Mouse (Mus musculus): ENCODE measurements around the gene Mettl27. TPM values are rescaled to one million over a fixed set of nuclear protein-coding genes. Genes with fewer than 3 reads are reported as not detected.

Mettl27 gene
- total and polyA plus RNA-seq, 2 experiments from 2014 or later = 5.0 to 7.2 TPM

DNA sequence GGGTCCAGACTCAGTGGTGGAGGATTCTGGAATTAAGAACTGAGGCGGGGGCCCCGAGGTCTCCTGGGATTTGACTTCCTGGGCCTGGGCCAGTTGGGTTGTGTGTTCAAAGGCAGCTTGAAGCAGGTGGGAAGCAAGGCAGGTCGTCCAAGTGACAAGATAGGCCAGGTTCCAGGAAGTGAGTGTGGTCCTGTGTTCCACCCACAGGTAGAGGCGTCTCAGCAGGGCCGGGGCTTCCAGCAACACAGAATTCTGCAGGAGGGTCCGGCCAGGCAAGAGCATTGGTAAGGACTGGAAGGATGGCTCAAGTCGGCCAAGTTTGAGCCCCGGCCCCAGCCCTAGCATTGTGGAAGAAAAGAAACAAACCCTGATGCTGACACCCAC, 30.5 kb upstream of the Mettl27 start:
- Histone ChIP-seq H3K27me3 (ENCODE audit: insufficient read depth, low read length) (no peaks in the 10 kb centered on the region), H3K4me2 (ENCODE audit: low read depth, low read length, poor library complexity, severe bottlenecking) (no peak overlapping the region), H3K9me3 (ENCODE audit: low read length) (no peaks in the 10 kb centered on the region), H3K9ac (replicated peaks; ENCODE audit: low read length, poor library complexity, severe bottlenecking) (no peak overlapping the region), H3K4me3 (ENCODE audit: low read depth, low read length) (no peak overlapping the region), H3K4me1 (ENCODE audit: insufficient read depth, low read length) (no peaks in the 10 kb centered on the region), H3K36me3 (ENCODE audit: insufficient read depth, low read length) (no peaks in the 10 kb centered on the region), H3K27ac (ENCODE audit: low read depth, low read length) (no peak overlapping the region)
- TF ChIP-seq CTCF (IDR thresholded peaks at IDR 0.05) = no peak
- DNase-seq (ENCODE audit: low spot score) (no peak), ATAC-seq (ENCODE audit: low FRiP score) (no peak)
- 80% methylated on average over 8 of the region's 8 CpGs for WGBS

DNA sequence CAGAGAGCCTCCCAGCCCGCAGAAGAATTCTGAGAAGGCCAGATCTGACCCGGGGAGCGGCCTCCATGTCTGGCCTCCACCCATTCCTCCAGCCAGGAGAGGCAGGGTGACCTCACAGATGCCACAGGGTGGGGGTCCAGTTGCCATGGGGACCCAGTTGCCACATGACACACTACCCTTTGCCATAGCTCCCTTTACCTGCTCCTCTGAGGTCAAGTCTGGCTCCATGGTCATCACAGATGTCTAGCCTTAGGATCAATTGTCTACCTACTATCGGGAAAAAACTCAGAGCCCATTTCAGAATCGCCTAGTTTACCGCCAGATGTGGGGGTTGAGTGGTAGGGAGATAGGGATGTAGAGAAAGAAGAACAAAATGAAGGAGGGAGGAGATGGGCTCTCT, 25.5 kb upstream of the Mettl27 start, which contains the start of gene Tmem270:
Gene Tmem270 (minus strand): TSS at position 101 of the 400 bp plus-strand sequence.
- Histone ChIP-seq H3K4me2 (ENCODE audit: low read depth, low read length, poor library complexity, severe bottlenecking) (no peak within 1 kb of the TSS), H3K4me3 (ENCODE audit: low read depth, low read length) (no peak within 1 kb of the TSS), H3K27me3 (ENCODE audit: insufficient read depth, low read length) (no peaks in the 10 kb centered on the region), H3K27ac (ENCODE audit: low read depth, low read length) (no peak within 1 kb of the TSS), H3K9me3 (ENCODE audit: low read length) (no peaks in the 10 kb centered on the region), H3K9ac (replicated peaks; ENCODE audit: low read length, poor library complexity, severe bottlenecking) (no peak within 1 kb of the TSS), H3K4me1 (ENCODE audit: insufficient read depth, low read length) (no peaks in the 10 kb centered on the region), H3K36me3 (ENCODE audit: insufficient read depth, low read length) (no peaks in the 10 kb centered on the region)
- ATAC-seq (ENCODE audit: low FRiP score) (no peak), DNase-seq (ENCODE audit: low spot score) (no peak)
- WGBS = 79% methylated on average over 6 of the region's 6 CpGs
- no peak for TF ChIP-seq CTCF (IDR thresholded peaks at IDR 0.05)

DNA sequence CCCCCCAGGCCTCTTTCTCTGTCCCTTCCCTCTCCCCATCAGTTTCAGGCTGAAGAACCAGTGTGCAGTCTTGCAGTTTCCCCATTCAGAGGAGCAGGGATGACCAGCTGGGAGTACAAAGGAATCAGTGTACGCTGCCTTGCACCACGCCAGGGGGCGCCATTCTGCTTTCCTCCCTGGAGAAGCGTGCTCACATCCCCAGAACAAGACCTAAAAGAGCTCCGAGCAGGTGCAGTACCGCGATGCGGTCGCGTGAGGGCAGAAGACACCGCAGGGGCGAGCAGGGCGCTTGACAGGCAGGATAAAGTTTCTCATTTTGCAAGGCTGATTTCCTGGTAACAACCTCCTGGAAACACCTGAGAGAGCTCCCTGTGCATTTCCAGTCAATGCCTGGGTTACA, 25.0 kb upstream of the Mettl27 start:
- TF ChIP-seq CTCF (IDR thresholded peaks at IDR 0.05) = peak; percentile 98
- Histone ChIP-seq H3K27ac (ENCODE audit: low read depth, low read length) (no peak overlapping the region), H3K4me2 (ENCODE audit: low read depth, low read length, poor library complexity, severe bottlenecking) (no peak overlapping the region), H3K36me3 (ENCODE audit: insufficient read depth, low read length) (no peaks in the 10 kb centered on the region), H3K4me3 (ENCODE audit: low read depth, low read length) (no peak overlapping the region), H3K4me1 (ENCODE audit: insufficient read depth, low read length) (no peaks in the 10 kb centered on the region), H3K9me3 (ENCODE audit: low read length) (no peaks in the 10 kb centered on the region), H3K27me3 (ENCODE audit: insufficient read depth, low read length) (no peaks in the 10 kb centered on the region), H3K9ac (replicated peaks; ENCODE audit: low read length, poor library complexity, severe bottlenecking) (no peak overlapping the region)
- DNase-seq (ENCODE audit: low spot score) (peak; percentile 89), ATAC-seq (ENCODE audit: low FRiP score) (peak; percentile 66)
- under 1% methylated on average over 13 of the region's 13 CpGs for WGBS

DNA sequence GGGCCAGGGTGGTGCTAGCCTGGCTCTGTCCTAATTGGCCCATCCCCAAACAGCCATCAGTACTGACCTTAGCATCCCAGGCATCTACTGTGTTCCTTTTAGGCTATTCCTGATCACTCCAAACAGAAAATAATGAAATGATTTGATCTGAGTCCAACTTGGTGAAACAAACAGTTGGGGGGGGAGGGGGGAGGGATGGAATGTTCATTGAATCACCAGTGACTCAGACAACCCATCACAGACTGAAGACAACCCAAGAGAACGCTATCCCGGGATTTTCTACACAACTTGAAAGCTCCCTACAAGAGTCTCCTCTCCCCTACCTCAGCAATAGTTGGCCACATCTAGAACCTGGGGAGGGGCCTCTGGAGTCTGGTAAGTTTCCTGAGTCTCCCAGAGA, 20.3 kb upstream of the Mettl27 start:
- no peaks in the 10 kb centered on the region for H3K9me3 ChIP-seq (ENCODE audit: low read length)
- TF ChIP-seq CTCF (IDR thresholded peaks at IDR 0.05) = no peak
- H3K27me3 ChIP-seq (ENCODE audit: insufficient read depth, low read length) = no peaks in the 10 kb centered on the region
- WGBS = 94% methylated on average over 2 of the region's 2 CpGs
- H3K4me2 ChIP-seq (ENCODE audit: low read depth, low read length, poor library complexity, severe bottlenecking) = no peak overlapping the region
- DNase-seq (ENCODE audit: low spot score) (no peak), ATAC-seq (ENCODE audit: low FRiP score) (no peak)
- no peak overlapping the region for H3K27ac ChIP-seq (ENCODE audit: low read depth, low read length)
- no peaks in the 10 kb centered on the region for H3K36me3 ChIP-seq (ENCODE audit: insufficient read depth, low read length)
- no peaks in the 10 kb centered on the region for H3K4me1 ChIP-seq (ENCODE audit: insufficient read depth, low read length)
- H3K4me3 ChIP-seq (ENCODE audit: low read depth, low read length) = no peak overlapping the region
- no peak overlapping the region for H3K9ac ChIP-seq (replicated peaks; ENCODE audit: low read length, poor library complexity, severe bottlenecking)

DNA sequence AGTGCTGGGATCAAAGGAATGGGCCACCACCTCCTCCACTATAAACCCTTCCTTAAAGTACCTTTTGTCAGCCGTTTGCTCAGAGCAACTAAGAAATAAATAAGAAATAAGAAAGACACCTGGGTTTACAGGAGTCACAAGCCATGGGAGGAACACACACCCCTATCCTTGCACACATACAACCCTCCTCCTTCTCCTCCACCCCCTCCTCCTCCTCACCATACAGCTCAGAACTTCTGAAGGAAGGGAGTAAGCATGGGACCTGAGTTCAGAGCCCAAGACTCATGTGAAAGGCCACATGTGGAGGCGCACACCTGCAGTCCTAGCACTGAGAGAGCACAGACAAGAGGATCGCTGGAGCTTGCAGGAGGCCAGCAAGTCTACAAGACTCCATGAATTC, 18.8 kb upstream of the Mettl27 start:
- Histone ChIP-seq H3K36me3 (ENCODE audit: insufficient read depth, low read length) (no peaks in the 10 kb centered on the region), H3K4me1 (ENCODE audit: insufficient read depth, low read length) (no peaks in the 10 kb centered on the region), H3K4me3 (ENCODE audit: low read depth, low read length) (no peak overlapping the region), H3K9ac (replicated peaks; ENCODE audit: low read length, poor library complexity, severe bottlenecking) (no peak overlapping the region), H3K4me2 (ENCODE audit: low read depth, low read length, poor library complexity, severe bottlenecking) (no peak overlapping the region), H3K27ac (ENCODE audit: low read depth, low read length) (no peak overlapping the region), H3K27me3 (ENCODE audit: insufficient read depth, low read length) (no peaks in the 10 kb centered on the region), H3K9me3 (ENCODE audit: low read length) (no peaks in the 10 kb centered on the region)
- TF ChIP-seq CTCF (IDR thresholded peaks at IDR 0.05) = no peak
- 78% methylated on average over 3 of the region's 3 CpGs for WGBS
- ATAC-seq (ENCODE audit: low FRiP score) (no peak), DNase-seq (ENCODE audit: low spot score) (no peak)

DNA sequence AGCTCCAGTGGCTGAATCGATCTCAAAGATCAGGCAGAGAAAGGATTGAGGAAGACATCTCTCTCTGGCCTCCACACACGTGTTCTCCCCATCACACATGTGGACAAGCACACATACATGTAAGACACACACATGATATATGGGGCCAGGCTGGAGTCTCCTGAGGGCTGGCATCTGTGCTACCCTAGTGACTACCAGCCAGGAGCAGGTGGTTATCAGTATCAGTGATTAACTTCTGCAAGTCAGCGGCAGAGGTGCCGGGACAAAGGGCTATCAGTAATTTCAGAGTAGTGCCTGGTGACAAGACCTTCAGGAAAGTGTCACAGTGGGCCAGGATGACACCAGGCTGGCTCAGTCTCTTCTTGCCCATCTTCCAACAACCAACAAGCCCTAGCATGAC, 18.4 kb upstream of the Mettl27 start:
- no peak for TF ChIP-seq CTCF (IDR thresholded peaks at IDR 0.05)
- WGBS = 77% methylated on average over 4 of the region's 4 CpGs
- no peak overlapping the region for H3K4me2 ChIP-seq (ENCODE audit: low read depth, low read length, poor library complexity, severe bottlenecking)
- H3K4me1 ChIP-seq (ENCODE audit: insufficient read depth, low read length) = no peaks in the 10 kb centered on the region
- H3K27ac ChIP-seq (ENCODE audit: low read depth, low read length) = no peak overlapping the region
- ATAC-seq (ENCODE audit: low FRiP score) = no peak
- no peaks in the 10 kb centered on the region for H3K36me3 ChIP-seq (ENCODE audit: insufficient read depth, low read length)
- no peaks in the 10 kb centered on the region for H3K27me3 ChIP-seq (ENCODE audit: insufficient read depth, low read length)
- DNase-seq (ENCODE audit: low spot score) = no peak
- no peak overlapping the region for H3K9ac ChIP-seq (replicated peaks; ENCODE audit: low read length, poor library complexity, severe bottlenecking)
- H3K9me3 ChIP-seq (ENCODE audit: low read length) = no peaks in the 10 kb centered on the region
- H3K4me3 ChIP-seq (ENCODE audit: low read depth, low read length) = no peak overlapping the region

Measured in midbrain, postnatal 0 days (tissue).